Mouse (Mus musculus) spleen, embryonic (tissue): ENCODE results near the gene Nr0b1.

Experiments
- CTCF ChIA-PET: fragments of 350-600 bp; sonication (Branson Sonifier 250); formaldehyde crosslinking; loops from one replicate; lab custom pipeline; 2022; lab: Charles Lee

Nr0b1 gene

DNA sequence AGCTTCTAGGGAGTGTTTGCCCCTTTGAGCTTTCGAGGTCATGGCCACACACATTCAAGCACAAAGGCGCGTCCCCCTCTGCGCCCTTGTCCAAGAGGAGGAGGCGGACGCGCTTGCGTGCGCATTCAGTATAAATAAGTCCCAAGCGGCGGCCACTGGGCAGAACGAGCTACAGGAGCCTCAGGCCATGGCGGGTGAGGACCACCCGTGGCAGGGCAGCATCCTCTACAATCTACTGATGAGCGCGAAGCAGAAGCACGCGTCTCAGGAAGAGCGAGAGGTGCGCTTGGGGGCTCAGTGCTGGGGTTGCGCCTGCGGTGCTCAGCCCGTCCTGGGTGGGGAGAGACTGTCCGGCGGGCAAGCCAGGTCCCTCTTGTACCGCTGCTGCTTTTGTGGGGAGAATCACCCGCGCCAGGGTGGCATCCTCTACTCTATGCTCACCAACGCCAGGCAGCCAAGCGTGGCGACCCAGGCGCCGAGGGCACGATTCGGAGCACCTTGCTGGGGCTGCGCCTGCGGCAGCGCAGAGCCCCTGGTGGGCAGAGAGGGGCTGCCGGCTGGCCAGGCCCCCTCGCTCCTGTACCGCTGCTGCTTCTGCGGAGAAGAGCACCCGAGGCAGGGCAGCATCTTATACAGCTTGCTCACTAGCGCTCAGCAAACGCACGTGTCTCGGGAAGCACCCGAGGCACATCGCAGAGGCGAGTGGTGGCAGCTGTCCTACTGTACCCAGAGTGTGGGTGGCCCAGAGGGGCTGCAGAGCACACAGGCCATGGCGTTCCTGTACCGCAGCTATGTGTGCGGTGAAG is at the start of gene Nr0b1:
Gene Nr0b1, plus strand, starts transcription at position 151 of the 806 bp plus-strand sequence.
- CTCF ChIA-PET: no interaction called here

DNA sequence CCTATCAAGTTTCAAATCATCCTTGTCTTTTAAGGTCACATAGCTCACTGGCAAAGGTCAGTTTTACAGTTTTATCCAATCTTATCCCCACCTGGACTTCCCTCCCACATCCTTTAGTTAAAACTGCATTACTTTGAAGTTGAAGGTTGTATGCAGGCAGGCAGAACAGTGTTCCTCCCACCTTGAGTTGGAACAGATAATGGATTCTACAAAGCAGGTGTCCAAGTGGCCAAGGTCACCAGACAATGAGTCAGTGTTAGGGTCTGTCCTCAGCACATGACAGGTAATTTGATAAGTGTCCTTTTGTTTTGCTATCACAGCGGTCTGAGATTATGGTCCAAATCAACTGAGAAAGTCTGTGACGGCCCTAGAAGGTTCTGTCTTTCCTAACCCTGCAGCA is 4.3 kb upstream of the Nr0b1 start:
- CTCF ChIA-PET: no interaction called here

DNA sequence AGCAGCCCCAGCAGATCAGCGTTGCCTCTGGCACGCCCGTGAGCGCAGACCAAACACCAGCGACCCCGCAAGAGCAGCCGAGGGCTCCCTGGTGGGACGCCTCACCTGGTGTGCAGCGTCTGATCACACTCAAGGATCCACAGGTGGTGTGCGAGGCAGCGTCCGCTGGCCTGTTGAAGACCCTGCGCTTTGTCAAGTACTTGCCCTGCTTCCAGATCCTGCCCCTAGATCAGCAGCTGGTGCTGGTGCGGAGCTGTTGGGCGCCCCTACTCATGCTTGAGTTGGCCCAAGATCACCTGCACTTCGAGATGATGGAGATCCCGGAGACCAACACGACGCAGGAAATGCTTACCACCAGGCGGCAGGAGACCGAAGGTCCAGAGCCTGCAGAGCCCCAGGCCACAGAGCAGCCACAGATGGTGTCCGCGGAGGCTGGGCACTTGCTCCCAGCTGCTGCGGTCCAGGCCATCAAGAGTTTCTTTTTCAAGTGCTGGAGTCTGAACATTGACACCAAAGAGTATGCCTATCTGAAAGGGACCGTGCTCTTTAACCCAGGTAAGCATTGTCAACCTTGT is 943 bp downstream of the Nr0b1 start:
- CTCF ChIA-PET: no interaction called here

DNA sequence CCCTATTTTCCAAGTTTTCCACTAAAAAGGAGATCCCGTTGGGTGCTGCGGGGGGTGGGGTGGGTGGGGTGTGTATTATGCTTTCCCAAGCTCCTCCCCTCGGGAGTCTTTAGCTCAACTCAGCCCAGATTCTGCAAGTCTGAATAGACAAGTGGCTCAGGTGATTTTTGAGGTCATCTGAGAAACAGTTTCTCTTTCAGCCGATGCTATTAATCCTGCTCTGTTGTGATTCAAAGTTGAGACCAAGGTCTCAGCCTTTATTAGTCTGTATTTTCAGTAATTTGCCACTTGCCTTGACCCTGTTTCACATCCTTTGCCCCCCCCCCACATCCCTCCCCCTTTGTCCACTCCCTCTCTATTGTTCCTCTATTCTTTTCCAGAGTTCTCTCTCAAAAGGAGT is 1.8 kb downstream of the Nr0b1 start:
- CTCF ChIA-PET: no interaction called here

DNA sequence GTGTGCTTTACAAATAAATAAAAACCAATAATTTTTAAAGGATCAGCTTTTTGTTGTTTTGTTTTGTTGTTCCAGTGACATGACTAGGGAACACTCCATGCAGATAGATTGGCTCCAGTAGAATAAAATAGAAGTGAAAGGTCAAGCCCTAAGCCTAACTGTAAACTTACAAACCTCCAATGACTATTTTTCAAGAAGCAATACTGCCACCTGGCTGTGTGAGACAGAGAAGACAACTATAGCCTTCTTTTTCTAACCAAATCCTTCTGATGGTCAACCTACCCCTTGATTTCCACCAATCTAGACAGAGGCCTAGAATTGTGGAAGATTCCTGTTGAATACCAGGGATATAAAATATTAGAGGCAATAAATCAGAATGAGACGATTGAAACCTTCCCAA is 45.7 kb downstream of the Nr0b1 start:
- CTCF ChIA-PET: no interaction called here
